Mouse (Mus musculus) heart, postnatal 0 days (tissue): ENCODE results near the gene Hdgf.

Experiments used
- CTCF ChIP-seq: IDR thresholded peaks from 2 replicates; pipeline ENCODE4 v1.5.1; 2016; ENCODE audit warnings: antibody characterized with exemption, control low read depth, low read depth
- EP300 ChIP-seq: IDR thresholded peaks from 2 replicates; pipeline ENCODE4 v1.6.1; 2016; ENCODE audit warnings: antibody characterized with exemption, low read depth

- TF ChIP-seq CTCF = no peak
- TF ChIP-seq EP300 = no peak
These were observed 29.1 kb downstream of the Hdgf start for GRCm38 (mm10) chr3:87935201-87935600.
